Mouse (Mus musculus): Measurements from ENCODE around the gene Sbno1. TPM values are rescaled to one million over a fixed set of nuclear protein-coding genes. Genes with fewer than 3 reads are reported as not detected.
A peak's percentile ranks its signal among the peaks of the same experiment; 100 is the strongest.
"Not testable (repeated sequence)": the region's sequence is repeated elsewhere in the genome, so short reads cannot be mapped to it uniquely, and the experiment has no call there.

Sbno1 gene
- polyA plus RNA-seq (2012; ENCODE audit: insufficient read depth, insufficient read length, missing spikeins): 35.5 and 47.6 TPM in 2 replicates

- Histone ChIP-seq H3K27ac (replicated peaks; ENCODE audit: low read depth, low read length) (peak within 1 kb of the TSS; percentile 95), H3K4me3 (ENCODE audit: insufficient read depth, low read depth, low read length) (peak within 1 kb of the TSS; percentile 98), H3K4me1 (ENCODE audit: control insufficient read depth, insufficient read depth, insufficient read length, low read length) (peaks cover 6% of the 10 kb centered on the region)
Measured at GRCm38 (mm10) chr5:124425412-124426259, at the start of gene Sbno1. Gene Sbno1, minus strand, starts transcription at chr5:124426001.

- H3K4me1 ChIP-seq (ENCODE audit: control insufficient read depth, insufficient read depth, insufficient read length, low read length): peaks cover 5% of the 10 kb centered on the region
- no peak overlapping the region for H3K4me3 ChIP-seq (ENCODE audit: insufficient read depth, low read depth, low read length)
- no peak overlapping the region for H3K27ac ChIP-seq (replicated peaks; ENCODE audit: low read depth, low read length)
Measured at GRCm38 (mm10) chr5:124470591-124471171, 44.9 kb upstream of the Sbno1 start.

- Histone ChIP-seq H3K4me3 (ENCODE audit: insufficient read depth, low read depth, low read length) (no peak overlapping the region), H3K27ac (replicated peaks; ENCODE audit: low read depth, low read length) (no peak overlapping the region), H3K4me1 (ENCODE audit: control insufficient read depth, insufficient read depth, insufficient read length, low read length) (peaks cover 3% of the 10 kb centered on the region; the same call in 1 of the 2 replicates)
Measured at GRCm38 (mm10) chr5:124469486-124469885, 43.7 kb upstream of the Sbno1 start.

- H3K4me1 ChIP-seq (ENCODE audit: control insufficient read depth, insufficient read depth, insufficient read length, low read length): peaks cover 3% of the 10 kb centered on the region; the same call in 1 of the 2 replicates
- H3K27ac ChIP-seq (replicated peaks; ENCODE audit: low read depth, low read length): no peak overlapping the region
- H3K4me3 ChIP-seq (ENCODE audit: insufficient read depth, low read depth, low read length): no peak overlapping the region
Measured at GRCm38 (mm10) chr5:124468365-124468764, 42.6 kb upstream of the Sbno1 start.

- Histone ChIP-seq H3K4me3 (ENCODE audit: insufficient read depth, low read depth, low read length) (no peak overlapping the region), H3K4me1 (ENCODE audit: control insufficient read depth, insufficient read depth, insufficient read length, low read length) (peaks cover 3% of the 10 kb centered on the region; the same call in 1 of the 2 replicates), H3K27ac (replicated peaks; ENCODE audit: low read depth, low read length) (peak overlapping the region; percentile 54)
Measured at GRCm38 (mm10) chr5:124467766-124468165, 42.0 kb upstream of the Sbno1 start.

- Histone ChIP-seq H3K4me1 (ENCODE audit: control insufficient read depth, insufficient read depth, insufficient read length, low read length) (no peaks in the 10 kb centered on the region), H3K27ac (replicated peaks; ENCODE audit: low read depth, low read length) (peak overlapping the region; percentile 63), H3K4me3 (ENCODE audit: insufficient read depth, low read depth, low read length) (no peak overlapping the region)
Measured at GRCm38 (mm10) chr5:124464905-124465304, 39.1 kb upstream of the Sbno1 start.

GRCm38 (mm10) chr5:124463462-124463861, 37.7 kb upstream of the Sbno1 start:
- H3K4me3 ChIP-seq (ENCODE audit: insufficient read depth, low read depth, low read length): no peak overlapping the region
- H3K4me1 ChIP-seq (ENCODE audit: control insufficient read depth, insufficient read depth, insufficient read length, low read length): no peaks in the 10 kb centered on the region
- H3K27ac ChIP-seq (replicated peaks; ENCODE audit: low read depth, low read length): no peak overlapping the region

GRCm38 (mm10) chr5:124462297-124463025, 36.7 kb upstream of the Sbno1 start:
- Histone ChIP-seq H3K27ac (replicated peaks; ENCODE audit: low read depth, low read length) (no peak overlapping the region), H3K4me1 (ENCODE audit: control insufficient read depth, insufficient read depth, insufficient read length, low read length) (no peaks in the 10 kb centered on the region), H3K4me3 (ENCODE audit: insufficient read depth, low read depth, low read length) (no peak overlapping the region)

GRCm38 (mm10) chr5:124460922-124461321, 35.1 kb upstream of the Sbno1 start:
- H3K4me1 ChIP-seq (ENCODE audit: control insufficient read depth, insufficient read depth, insufficient read length, low read length); H3K27ac ChIP-seq (replicated peaks; ENCODE audit: low read depth, low read length); H3K4me3 ChIP-seq (ENCODE audit: insufficient read depth, low read depth, low read length): not testable (repeated sequence)

- Histone ChIP-seq H3K27ac (replicated peaks; ENCODE audit: low read depth, low read length) (no peak overlapping the region), H3K4me3 (ENCODE audit: insufficient read depth, low read depth, low read length) (no peak overlapping the region), H3K4me1 (ENCODE audit: control insufficient read depth, insufficient read depth, insufficient read length, low read length) (peaks cover 5% of the 10 kb centered on the region; the same call in 1 of the 2 replicates)
Measured at GRCm38 (mm10) chr5:124456762-124457161, 31.0 kb upstream of the Sbno1 start.

GRCm38 (mm10) chr5:124454082-124454419, 28.2 kb upstream of the Sbno1 start:
- Histone ChIP-seq H3K27ac (replicated peaks; ENCODE audit: low read depth, low read length) (no peak overlapping the region), H3K4me1 (ENCODE audit: control insufficient read depth, insufficient read depth, insufficient read length, low read length) (peaks cover 5% of the 10 kb centered on the region; the same call in 1 of the 2 replicates), H3K4me3 (ENCODE audit: insufficient read depth, low read depth, low read length) (no peak overlapping the region)

GRCm38 (mm10) chr5:124453339-124454081, 27.7 kb upstream of the Sbno1 start:
- Histone ChIP-seq H3K4me3 (ENCODE audit: insufficient read depth, low read depth, low read length) (no peak overlapping the region), H3K4me1 (ENCODE audit: control insufficient read depth, insufficient read depth, insufficient read length, low read length) (peaks cover 5% of the 10 kb centered on the region; the same call in 1 of the 2 replicates), H3K27ac (replicated peaks; ENCODE audit: low read depth, low read length) (no peak overlapping the region)

- peaks cover 5% of the 10 kb centered on the region; the same call in 1 of the 2 replicates for H3K4me1 ChIP-seq (ENCODE audit: control insufficient read depth, insufficient read depth, insufficient read length, low read length)
- H3K27ac ChIP-seq (replicated peaks; ENCODE audit: low read depth, low read length): no peak overlapping the region
- H3K4me3 ChIP-seq (ENCODE audit: insufficient read depth, low read depth, low read length): no peak overlapping the region
Measured at GRCm38 (mm10) chr5:124452494-124453228, 26.9 kb upstream of the Sbno1 start.

- no peak overlapping the region for H3K4me3 ChIP-seq (ENCODE audit: insufficient read depth, low read depth, low read length)
- no peak overlapping the region for H3K27ac ChIP-seq (replicated peaks; ENCODE audit: low read depth, low read length)
- peaks cover 13% of the 10 kb centered on the region for H3K4me1 ChIP-seq (ENCODE audit: control insufficient read depth, insufficient read depth, insufficient read length, low read length)
Measured at GRCm38 (mm10) chr5:124450641-124451340, 25.0 kb upstream of the Sbno1 start.
